ENCODE assay signal across 8 mouse cellular contexts in the genomic region with DNA sequence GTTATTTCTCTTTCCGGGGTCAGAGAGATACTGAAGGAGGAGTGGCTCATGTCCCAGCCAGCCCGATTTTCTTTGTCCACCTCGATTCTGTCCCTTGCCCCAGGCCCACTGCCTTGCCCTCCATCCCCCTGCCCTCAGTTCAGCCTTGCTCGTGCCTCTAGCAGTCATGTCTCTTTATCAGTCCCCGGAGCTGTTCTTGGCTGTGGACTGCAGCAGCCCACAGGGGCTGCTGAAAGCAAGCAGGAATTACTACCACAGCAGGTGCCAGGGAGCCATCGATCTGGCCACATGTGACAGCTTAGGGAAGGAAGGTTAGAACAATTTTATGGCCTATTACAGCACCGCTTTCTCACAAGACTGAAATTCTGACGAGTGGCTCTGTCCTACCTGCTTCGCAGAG.
DNase-seq lines count a peak whose midpoint lies in the region; ATAC-seq and TF ChIP-seq lines count a peak whose summit lies in the region.

No protein-coding gene starts in this region.

- no peak for TF ChIP-seq EP300 in CH12.LX (IDR thresholded peaks at IDR 0.05; ENCODE audit: low read length)

- TF ChIP-seq RAD21 in CH12.LX (IDR thresholded peaks at IDR 0.05; ENCODE audit: low read depth, low read length), result no peak

- no peak for TF ChIP-seq POLR2A in CH12.LX (IDR thresholded peaks at IDR 0.05; ENCODE audit: low read depth, low read length)

- no peak overlapping the region for H3K4me3 ChIP-seq in hindbrain, embryonic 11.5 days (ENCODE audit: low read depth, low read length)
- no peak overlapping the region for H3K4me3 ChIP-seq in hindbrain, embryonic 10.5 days
- peak overlapping the region in 1 of 3 experiments; percentile 21 for H3K4me3 ChIP-seq in CH12.LX (replicated peaks in 1 of 3; ENCODE audit: low read depth in 2 of 3, low read length in 2 of 3, poor library complexity in 1 of 3)
- no peak overlapping the region for H3K4me3 ChIP-seq in midbrain, embryonic 13.5 days (replicated peaks)

- H3K9me3 ChIP-seq in hindbrain, embryonic 11.5 days (ENCODE audit: control insufficient read depth, low read length), result no peaks in the 10 kb centered on the region
- no peaks in the 10 kb centered on the region for H3K9me3 ChIP-seq in hindbrain, embryonic 10.5 days
- H3K9me3 ChIP-seq in CH12.LX (replicated peaks; ENCODE audit: low read length), result no peaks in the 10 kb centered on the region
- H3K9me3 ChIP-seq in midbrain, embryonic 13.5 days, result no peaks in the 10 kb centered on the region

- in situ Hi-C loops in CH12.LX (cut with MboI; ENCODE audit: low pct_ligation_motif_present, low pct_unique_long_range_greater_than_20kb, low sequenced_read_pairs), result loop anchor here (25.0 kb wide), 1 partner anchor 342 kb away; no protein-coding TSS in a partner anchor

- WGBS in hindbrain, embryonic 11.5 days, result 67% methylated on average over 9 of the region's 9 CpGs
- WGBS in hindbrain, embryonic 10.5 days, result 73% methylated on average over 9 of the region's 9 CpGs
- WGBS in midbrain, embryonic 13.5 days, result 56% methylated on average over 9 of the region's 9 CpGs

- dilution Hi-C loops in CH12.LX (cut with MboI; ENCODE audit: extremely low pct_ligation_motif_present, extremely low pct_unique_long_range_greater_than_20kb, low sequenced_read_pairs), result no loop called here

- no peaks in the 10 kb centered on the region for H3K79me2 ChIP-seq in CH12.LX (replicated peaks; ENCODE audit: control insufficient read depth, extremely low read depth, insufficient read depth, poor library complexity, severe bottlenecking)

- H3K27me3 ChIP-seq in hindbrain, embryonic 11.5 days (ENCODE audit: control insufficient read depth, insufficient read depth, low read length), result no peaks in the 10 kb centered on the region
- H3K27me3 ChIP-seq in hindbrain, embryonic 10.5 days (ENCODE audit: insufficient read depth, poor library complexity, severe bottlenecking), result no peaks in the 10 kb centered on the region
- no peaks in the 10 kb centered on the region for H3K27me3 ChIP-seq in CH12.LX (replicated peaks)
- H3K27me3 ChIP-seq in midbrain, embryonic 13.5 days, result no peaks in the 10 kb centered on the region

- H3K36me3 ChIP-seq in hindbrain, embryonic 11.5 days (ENCODE audit: control insufficient read depth, insufficient read depth, low read length), result no peaks in the 10 kb centered on the region
- H3K36me3 ChIP-seq in hindbrain, embryonic 10.5 days, result no peaks in the 10 kb centered on the region
- no peaks in the 10 kb centered on the region for H3K36me3 ChIP-seq in CH12.LX (replicated peaks in 1 of 2; ENCODE audit: control insufficient read depth in 1 of 2, insufficient read depth in 1 of 2, low read length in 1 of 2)
- H3K36me3 ChIP-seq in midbrain, embryonic 13.5 days, result no peaks in the 10 kb centered on the region

- no peak for DNase-seq in hindbrain, embryonic 11.5 days (ENCODE audit: low spot score)
- no peak for DNase-seq in hindbrain, embryonic 10.5 days (ENCODE audit: low spot score)
- no peak for DNase-seq in CH12.LX (ENCODE audit: extremely low read depth)
- peak; percentile 13 for DNase-seq in embryo, embryonic 11 days
- no peak for DNase-seq in yolk sac, embryonic 10.5 days (ENCODE audit: low spot score)
- DNase-seq in layer of hippocampus, postnatal 25 days (ENCODE audit: extremely low spot score in 1 of 2, low spot score in 1 of 2), result no peak

- TF ChIP-seq CTCF in CH12.LX (conservative IDR thresholded peaks at IDR 0.05 in 1 of 2, IDR thresholded peaks at IDR 0.05 in 1 of 2; ENCODE audit: low read depth in 2 of 2, low read length in 2 of 2), result no peak

- no peak overlapping the region for H3K27ac ChIP-seq in hindbrain, embryonic 11.5 days (ENCODE audit: low read depth, low read length)
- no peak overlapping the region for H3K27ac ChIP-seq in hindbrain, embryonic 10.5 days
- H3K27ac ChIP-seq in CH12.LX (ENCODE audit: insufficient read depth, low read depth), result no peak overlapping the region
- H3K27ac ChIP-seq in midbrain, embryonic 13.5 days, result peak overlapping the region; percentile 14; the same call in 1 of the 2 replicates

- ATAC-seq in hindbrain, embryonic 11.5 days (ENCODE audit: low FRiP score), result peak; percentile 26; the same call in 1 of the 2 replicates
- ATAC-seq in midbrain, embryonic 13.5 days, result no peak
- ATAC-seq in CD4-positive, CD25-positive, alpha-beta regulatory T cell, adult 4 months, result no peak

- no peak overlapping the region for H3K9ac ChIP-seq in hindbrain, embryonic 11.5 days (ENCODE audit: low read depth, low read length)
- H3K9ac ChIP-seq in CH12.LX (ENCODE audit: insufficient read depth, low read depth), result no peak overlapping the region
- H3K9ac ChIP-seq in midbrain, embryonic 13.5 days (replicated peaks), result no peak overlapping the region

- no peak overlapping the region for H3K4me2 ChIP-seq in hindbrain, embryonic 11.5 days (replicated peaks; ENCODE audit: low read depth, low read length)
- peak overlapping the region; percentile 76 for H3K4me2 ChIP-seq in CH12.LX (ENCODE audit: insufficient read depth, low read depth, poor library complexity, severe bottlenecking)
- H3K4me2 ChIP-seq in midbrain, embryonic 13.5 days (replicated peaks), result no peak overlapping the region

- no peaks in the 10 kb centered on the region for H3K4me1 ChIP-seq in hindbrain, embryonic 11.5 days (replicated peaks; ENCODE audit: control insufficient read depth, insufficient read depth, low read length)
- peaks cover 5% of the 10 kb centered on the region for H3K4me1 ChIP-seq in hindbrain, embryonic 10.5 days (replicated peaks)
- H3K4me1 ChIP-seq in CH12.LX (ENCODE audit: control insufficient read depth in 1 of 2, insufficient read depth in 2 of 2), result no peaks in the 10 kb centered on the region
- peaks cover 21% of the 10 kb centered on the region for H3K4me1 ChIP-seq in midbrain, embryonic 13.5 days (replicated peaks)

TF ChIP-seq in CH12.LX, 34 proteins besides CTCF, POLR2A, EP300 and RAD21:
- no peak for TF ChIP-seq BHLHE40 (IDR thresholded peaks at IDR 0.05; ENCODE audit: low read depth, low read length)
- no peak for TF ChIP-seq ETS1 (conservative IDR thresholded peaks at IDR 0.05; ENCODE audit: low read depth, low read length)
- TF ChIP-seq ZNF384 (IDR thresholded peaks at IDR 0.05; ENCODE audit: low read depth, low read length), result no peak
- no peak for TF ChIP-seq HCFC1 (IDR thresholded peaks at IDR 0.05; ENCODE audit: low read depth, low read length)
- no peak for TF ChIP-seq TBP (conservative IDR thresholded peaks at IDR 0.05; ENCODE audit: low read depth, low read length)
- no peak for TF ChIP-seq SIN3A (IDR thresholded peaks at IDR 0.05; ENCODE audit: low read length)
- TF ChIP-seq ELF1 (IDR thresholded peaks at IDR 0.05; ENCODE audit: low read depth, low read length), result no peak
- no peak for TF ChIP-seq RCOR1 (conservative IDR thresholded peaks at IDR 0.05; ENCODE audit: low read depth, low read length)
- no peak for TF ChIP-seq MAX (IDR thresholded peaks at IDR 0.05; ENCODE audit: low read length)
- no peak for TF ChIP-seq SMC3 (IDR thresholded peaks at IDR 0.05; ENCODE audit: low read depth, low read length)
- no peak for TF ChIP-seq ZMIZ1 (IDR thresholded peaks at IDR 0.05; ENCODE audit: low read depth, low read length)
- TF ChIP-seq MXI1 (IDR thresholded peaks at IDR 0.05; ENCODE audit: low read depth, low read length), result no peak
- TF ChIP-seq JUND (conservative IDR thresholded peaks at IDR 0.05; ENCODE audit: low read depth, low read length), result no peak
- TF ChIP-seq ZKSCAN1 (IDR thresholded peaks at IDR 0.05; ENCODE audit: borderline replicate concordance, low read depth, low read length), result no peak
- TF ChIP-seq GABPA (IDR thresholded peaks at IDR 0.05; ENCODE audit: insufficient replicate concordance, low read depth, low read length), result no peak
